Mouse (Mus musculus): Measurements from ENCODE around the gene Coro1b. TPM values are rescaled to one million over a fixed set of nuclear protein-coding genes. Genes with fewer than 3 reads are reported as not detected.

The Coro1b gene
- total and polyA plus RNA-seq, 3 experiments: 179 to 265 (median 194) TPM

DNA sequence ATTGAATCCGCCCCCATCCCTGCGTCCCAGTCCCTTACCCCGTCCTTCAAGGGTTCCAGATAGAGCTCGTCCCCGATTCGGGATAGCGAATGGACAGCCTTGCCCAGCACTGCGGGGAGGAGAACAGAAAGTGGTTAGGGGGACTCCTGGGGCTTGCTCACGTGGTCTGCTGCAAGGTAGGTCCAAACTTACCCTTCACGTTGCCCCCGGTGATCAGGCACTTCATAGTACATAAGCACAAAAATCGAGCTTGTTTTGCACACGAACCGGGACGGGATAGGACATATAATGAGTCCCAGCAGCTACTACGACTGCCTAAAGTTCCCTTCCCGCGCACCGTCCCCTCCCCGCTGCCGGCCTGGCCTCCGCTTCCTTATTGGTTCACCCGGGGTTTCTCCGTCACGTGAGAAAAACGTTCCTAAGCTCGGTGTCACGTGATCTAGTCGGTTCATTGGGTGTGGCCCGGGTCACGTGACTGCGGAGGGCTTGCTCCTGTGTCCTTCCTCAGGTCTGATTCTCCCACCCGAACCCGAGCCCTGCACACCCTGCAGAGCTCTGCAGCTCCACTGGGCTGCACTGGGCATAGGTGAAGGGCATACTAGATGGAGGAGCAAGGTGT lies 53.0 kb downstream of the Coro1b start, which contains the start of gene Rad9a:
Gene Rad9a (minus strand): TSS at position 372 of the 619 bp plus-strand sequence.
- Histone ChIP-seq H3K4me1 (ENCODE audit: control insufficient read depth in 1 of 2, insufficient read depth in 2 of 2) (peaks cover 15 to 59% of the 10 kb centered on the region in 2 experiments), H3K36me3 (replicated peaks in 1 of 2; ENCODE audit: control insufficient read depth in 1 of 2, insufficient read depth in 1 of 2, low read length in 1 of 2) (peaks cover 26 to 42% of the 10 kb centered on the region in 2 experiments), H3K79me2 (replicated peaks; ENCODE audit: control insufficient read depth, extremely low read depth, insufficient read depth, poor library complexity, severe bottlenecking) (peaks cover 12% of the 10 kb centered on the region; the same call in 1 of the 2 replicates), H3K4me2 (ENCODE audit: insufficient read depth, low read depth, poor library complexity, severe bottlenecking) (peak within 1 kb of the TSS; percentile 44), H3K27ac (ENCODE audit: insufficient read depth, low read depth) (peak within 1 kb of the TSS; percentile 48), H3K4me3 (replicated peaks in 1 of 3; ENCODE audit: low read depth in 2 of 3, low read length in 2 of 3, poor library complexity in 1 of 3) (peak within 1 kb of the TSS; percentile 67 to 82 (median 76)), H3K9ac (ENCODE audit: insufficient read depth, low read depth) (peak within 1 kb of the TSS; percentile 70), H3K9me3 (replicated peaks; ENCODE audit: low read length) (no peaks in the 10 kb centered on the region), H3K27me3 (replicated peaks) (peaks cover 5% of the 10 kb centered on the region)
- in situ Hi-C loops (cut with MboI; ENCODE audit: low pct_ligation_motif_present, low pct_unique_long_range_greater_than_20kb, low sequenced_read_pairs) (loop anchor here (5.0 kb wide), 2 partner anchors 36 to 74 kb away; partner anchors contain the start of gene Aip), dilution Hi-C loops (cut with MboI; ENCODE audit: extremely low pct_ligation_motif_present, extremely low pct_unique_long_range_greater_than_20kb, low sequenced_read_pairs) (no loop called here)
- TF ChIP-seq RAD21 (IDR thresholded peaks at IDR 0.05; ENCODE audit: low read depth, low read length): no peak
- TF ChIP-seq IRF4 (IDR thresholded peaks at IDR 0.05; ENCODE audit: low read depth, low read length): peak; percentile 70
- no peak for TF ChIP-seq EP300 (IDR thresholded peaks at IDR 0.05; ENCODE audit: low read length)
- no peak for TF ChIP-seq PAX5 (IDR thresholded peaks at IDR 0.05; ENCODE audit: low read length)
- no peak for TF ChIP-seq ZNF384 (IDR thresholded peaks at IDR 0.05; ENCODE audit: low read depth, low read length)
- peak; percentile 80 for TF ChIP-seq ZMIZ1 (IDR thresholded peaks at IDR 0.05; ENCODE audit: low read depth, low read length)
- peak; percentile 99 for TF ChIP-seq MAX (IDR thresholded peaks at IDR 0.05; ENCODE audit: low read length)
- no peak; the same call in 1 of the 2 replicates for TF ChIP-seq POLR2AphosphoS2 (IDR thresholded peaks at IDR 0.05; ENCODE audit: low read depth, low read length)
- TF ChIP-seq TCF12 (IDR thresholded peaks at IDR 0.05; ENCODE audit: low read depth, low read length): peak; percentile 79
- TF ChIP-seq ETS1 (conservative IDR thresholded peaks at IDR 0.05; ENCODE audit: low read depth, low read length): peak; percentile 49
- TF ChIP-seq ELF1 (IDR thresholded peaks at IDR 0.05; ENCODE audit: low read depth, low read length): peak; percentile 83
- TF ChIP-seq MXI1 (IDR thresholded peaks at IDR 0.05; ENCODE audit: low read depth, low read length): peak; percentile 91
- no peak for TF ChIP-seq ZC3H11A (IDR thresholded peaks at IDR 0.05; ENCODE audit: low read depth, low read length)
- no peak for TF ChIP-seq CHD1 (IDR thresholded peaks at IDR 0.05; ENCODE audit: low read depth, low read length)
- TF ChIP-seq MAFK (IDR thresholded peaks at IDR 0.05; ENCODE audit: insufficient replicate concordance, low read length): no peak
- peak; percentile 84 for TF ChIP-seq TBP (conservative IDR thresholded peaks at IDR 0.05; ENCODE audit: low read depth, low read length)
- no peak for TF ChIP-seq GABPA (IDR thresholded peaks at IDR 0.05; ENCODE audit: insufficient replicate concordance, low read depth, low read length)
- TF ChIP-seq HCFC1 (IDR thresholded peaks at IDR 0.05; ENCODE audit: low read depth, low read length): peak; percentile 71
- peak; percentile 100 for TF ChIP-seq USF2 (conservative IDR thresholded peaks at IDR 0.05; ENCODE audit: low read depth, low read length)
- no peak for TF ChIP-seq SMC3 (IDR thresholded peaks at IDR 0.05; ENCODE audit: low read depth, low read length)
- TF ChIP-seq USF1 (IDR thresholded peaks at IDR 0.05; ENCODE audit: low read depth, low read length): peak; percentile 98
- TF ChIP-seq KAT2A (IDR thresholded peaks at IDR 0.05; ENCODE audit: insufficient replicate concordance, low read length): 0 out of 2 replicates have a peak, but pooled peaks have one; percentile 46
- TF ChIP-seq E2F4 (IDR thresholded peaks at IDR 0.05; ENCODE audit: insufficient replicate concordance, low read depth, low read length): peak; percentile 86; the same call in 1 of the 2 replicates
- no peak for TF ChIP-seq JUND (conservative IDR thresholded peaks at IDR 0.05; ENCODE audit: low read depth, low read length)
- no peak for TF ChIP-seq CTCF (conservative IDR thresholded peaks at IDR 0.05 in 1 of 2, IDR thresholded peaks at IDR 0.05 in 1 of 2; ENCODE audit: low read depth in 2 of 2, low read length in 2 of 2)
- TF ChIP-seq POLR2A (IDR thresholded peaks at IDR 0.05; ENCODE audit: low read depth, low read length): peak; percentile 92
- no peak for TF ChIP-seq UBTF (IDR thresholded peaks at IDR 0.05; ENCODE audit: low read depth, low read length)
- TF ChIP-seq NRF1 (IDR thresholded peaks at IDR 0.05; ENCODE audit: low read depth, low read length): peak; percentile 46; the same call in 1 of the 2 replicates
- TF ChIP-seq CHD2 (IDR thresholded peaks at IDR 0.05; ENCODE audit: low read length): 0 out of 2 replicates have a peak, but pooled peaks have one; percentile 23
- peak; percentile 99 for TF ChIP-seq BHLHE40 (IDR thresholded peaks at IDR 0.05; ENCODE audit: low read depth, low read length)
- TF ChIP-seq MYC (IDR thresholded peaks at IDR 0.05; ENCODE audit: low read depth, low read length): peak; percentile 87
- TF ChIP-seq ZKSCAN1 (IDR thresholded peaks at IDR 0.05; ENCODE audit: borderline replicate concordance, low read depth, low read length): no peak
- no peak for TF ChIP-seq JUN (IDR thresholded peaks at IDR 0.05; ENCODE audit: insufficient read depth, low read depth, low read length)
- TF ChIP-seq SIN3A (IDR thresholded peaks at IDR 0.05; ENCODE audit: low read length): peak; percentile 94
- no peak for TF ChIP-seq MAZ (IDR thresholded peaks at IDR 0.05; ENCODE audit: low read depth, low read length)
- TF ChIP-seq MEF2A (IDR thresholded peaks at IDR 0.05; ENCODE audit: borderline replicate concordance, low read depth, low read length): no peak; the same call in 1 of the 2 replicates
- 0 out of 2 replicates have a peak, but pooled peaks have one; percentile 64 for TF ChIP-seq RCOR1 (conservative IDR thresholded peaks at IDR 0.05; ENCODE audit: low read depth, low read length)
- peak; percentile 82 for TF ChIP-seq NELFE (IDR thresholded peaks at IDR 0.05; ENCODE audit: low read depth, low read length)
- DNase-seq (ENCODE audit: extremely low read depth): peak; percentile 99
